Mouse (Mus musculus): Measurements from ENCODE around the gene Atp6v0e2. TPM values are rescaled to one million over a fixed set of nuclear protein-coding genes. Genes with fewer than 3 reads are reported as not detected.
"Not testable (repeated sequence)": the region's sequence is repeated elsewhere in the genome, so short reads cannot be mapped to it uniquely, and the experiment has no call there.

Atp6v0e2 gene
- polyA plus RNA-seq, 2 experiments, result 0.75 to 0.81 TPM

GRCm38 (mm10) chr6:48510426-48510825, 27.0 kb upstream of the Atp6v0e2 start:
- Histone ChIP-seq H3K4me3 (ENCODE audit: insufficient read depth in 1 of 2, low read depth in 2 of 2, low read length in 2 of 2) (no peak overlapping the region), H3K27ac (no peak overlapping the region), H3K4me1 (replicated peaks; ENCODE audit: control insufficient read depth in 2 of 2, insufficient read depth in 2 of 2, low read length in 1 of 2) (no peaks in the 10 kb centered on the region), H3K9ac (replicated peaks) (no peak overlapping the region), H3K9me3 (ENCODE audit: control insufficient read depth, low read length) (no peaks in the 10 kb centered on the region), H3K4me2 (ENCODE audit: low read depth) (no peak overlapping the region), H3K36me3 (replicated peaks; ENCODE audit: control insufficient read depth, insufficient read depth, low read depth) (no peaks in the 10 kb centered on the region), H3K27me3 (ENCODE audit: control insufficient read depth, insufficient read depth, low read length) (no peaks in the 10 kb centered on the region)
- ATAC-seq (ENCODE audit: insufficient read depth) (no peak), DNase-seq (ENCODE audit: low read depth in 3 of 3, low spot score in 3 of 3) (no peak)
- WGBS (ENCODE audit: insufficient replicate concordance), result 41% methylated on average over 4 of the region's 4 CpGs
- TF ChIP-seq EP300 (IDR thresholded peaks at IDR 0.05; ENCODE audit: low read depth) (no peak), CTCF (IDR thresholded peaks at IDR 0.05; ENCODE audit: low read depth) (no peak)

DNA sequence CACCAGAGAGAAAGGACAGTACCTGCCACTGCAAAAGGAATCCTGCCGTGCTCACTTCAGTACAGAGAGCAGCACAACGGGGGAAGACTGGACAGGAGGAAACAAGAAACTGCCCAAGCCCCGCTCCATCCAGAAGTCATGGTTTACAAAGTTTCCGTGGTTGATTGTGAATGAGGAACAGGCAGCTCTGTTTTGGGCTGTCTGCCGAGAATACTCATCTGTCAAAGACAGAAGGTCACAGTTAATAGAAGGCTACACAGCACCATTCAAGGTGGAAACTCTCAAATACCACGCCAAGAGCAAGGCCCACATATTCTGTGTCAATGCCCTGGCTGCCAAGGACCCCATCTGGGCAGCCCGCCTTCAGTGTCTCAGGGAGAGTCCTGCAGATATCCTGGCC, 25.6 kb upstream of the Atp6v0e2 start:
- TF ChIP-seq CTCF (IDR thresholded peaks at IDR 0.05; ENCODE audit: low read depth), result no peak
- TF ChIP-seq EP300 (IDR thresholded peaks at IDR 0.05; ENCODE audit: low read depth), result no peak
- DNase-seq (ENCODE audit: low read depth in 3 of 3, low spot score in 3 of 3), result no peak
- Histone ChIP-seq H3K36me3 (replicated peaks; ENCODE audit: control insufficient read depth, insufficient read depth, low read depth) (no peaks in the 10 kb centered on the region), H3K4me1 (replicated peaks; ENCODE audit: control insufficient read depth in 2 of 2, insufficient read depth in 2 of 2, low read length in 1 of 2) (no peaks in the 10 kb centered on the region), H3K9ac (replicated peaks) (no peak overlapping the region), H3K27me3 (ENCODE audit: control insufficient read depth, insufficient read depth, low read length) (no peaks in the 10 kb centered on the region), H3K4me2 (ENCODE audit: low read depth) (no peak overlapping the region), H3K27ac (no peak overlapping the region), H3K9me3 (ENCODE audit: control insufficient read depth, low read length) (no peaks in the 10 kb centered on the region), H3K4me3 (ENCODE audit: insufficient read depth in 1 of 2, low read depth in 2 of 2, low read length in 2 of 2) (no peak overlapping the region)
- no peak for ATAC-seq (ENCODE audit: insufficient read depth)
- WGBS (ENCODE audit: insufficient replicate concordance), result 41% methylated on average over 7 of the region's 7 CpGs

- ATAC-seq (ENCODE audit: insufficient read depth); DNase-seq (ENCODE audit: low read depth in 3 of 3, low spot score in 3 of 3); H3K9me3 ChIP-seq (ENCODE audit: control insufficient read depth, low read length); H3K4me2 ChIP-seq (ENCODE audit: low read depth); H3K9ac ChIP-seq (replicated peaks); H3K27ac ChIP-seq; H3K4me1 ChIP-seq (replicated peaks; ENCODE audit: control insufficient read depth in 2 of 2, insufficient read depth in 2 of 2, low read length in 1 of 2); H3K4me3 ChIP-seq (ENCODE audit: insufficient read depth in 1 of 2, low read depth in 2 of 2, low read length in 2 of 2); H3K36me3 ChIP-seq (replicated peaks; ENCODE audit: control insufficient read depth, insufficient read depth, low read depth); H3K27me3 ChIP-seq (ENCODE audit: control insufficient read depth, insufficient read depth, low read length): not testable (repeated sequence)
- WGBS (ENCODE audit: insufficient replicate concordance), result 85% methylated on average over 14 of the region's 16 CpGs
Observed at GRCm38 (mm10) chr6:48524882-48525281, 12.5 kb upstream of the Atp6v0e2 start.

- no peak overlapping the region for H3K27ac ChIP-seq
- H3K9ac ChIP-seq (replicated peaks), result no peak overlapping the region
- ATAC-seq (ENCODE audit: insufficient read depth) (no peak), DNase-seq (ENCODE audit: low read depth in 3 of 3, low spot score in 3 of 3) (no peak)
- no peak overlapping the region for H3K4me3 ChIP-seq (ENCODE audit: insufficient read depth in 1 of 2, low read depth in 2 of 2, low read length in 2 of 2)
- no peaks in the 10 kb centered on the region for H3K9me3 ChIP-seq (ENCODE audit: control insufficient read depth, low read length)
- no peaks in the 10 kb centered on the region for H3K27me3 ChIP-seq (ENCODE audit: control insufficient read depth, insufficient read depth, low read length)
- H3K4me1 ChIP-seq (replicated peaks; ENCODE audit: control insufficient read depth in 2 of 2, insufficient read depth in 2 of 2, low read length in 1 of 2), result 0 out of 4 replicates have a peak, but pooled peaks cover 0 to 2% of the 10 kb centered on the region in 2 experiments
- TF ChIP-seq CTCF (IDR thresholded peaks at IDR 0.05; ENCODE audit: low read depth) (no peak), EP300 (IDR thresholded peaks at IDR 0.05; ENCODE audit: low read depth) (no peak)
- 68% methylated on average over 9 of the region's 9 CpGs for WGBS (ENCODE audit: insufficient replicate concordance)
- H3K36me3 ChIP-seq (replicated peaks; ENCODE audit: control insufficient read depth, insufficient read depth, low read depth), result no peaks in the 10 kb centered on the region
- no peak overlapping the region for H3K4me2 ChIP-seq (ENCODE audit: low read depth)
Observed at GRCm38 (mm10) chr6:48527901-48528300, 9.5 kb upstream of the Atp6v0e2 start.

- Histone ChIP-seq H3K4me1 (replicated peaks; ENCODE audit: control insufficient read depth in 2 of 2, insufficient read depth in 2 of 2, low read length in 1 of 2) (0 out of 4 replicates have a peak, but pooled peaks cover 0 to 2% of the 10 kb centered on the region in 2 experiments), H3K4me3 (ENCODE audit: insufficient read depth in 1 of 2, low read depth in 2 of 2, low read length in 2 of 2) (no peak overlapping the region), H3K9me3 (ENCODE audit: control insufficient read depth, low read length) (no peaks in the 10 kb centered on the region), H3K36me3 (replicated peaks; ENCODE audit: control insufficient read depth, insufficient read depth, low read depth) (no peaks in the 10 kb centered on the region), H3K27me3 (ENCODE audit: control insufficient read depth, insufficient read depth, low read length) (no peaks in the 10 kb centered on the region), H3K4me2 (ENCODE audit: low read depth) (no peak overlapping the region), H3K27ac (no peak overlapping the region), H3K9ac (replicated peaks) (no peak overlapping the region)
- DNase-seq (ENCODE audit: low read depth in 3 of 3, low spot score in 3 of 3) (no peak), ATAC-seq (ENCODE audit: insufficient read depth) (no peak)
- 41% methylated on average over 14 of the region's 14 CpGs for WGBS (ENCODE audit: insufficient replicate concordance)
- TF ChIP-seq CTCF (IDR thresholded peaks at IDR 0.05; ENCODE audit: low read depth), result peak; percentile 35
- TF ChIP-seq EP300 (IDR thresholded peaks at IDR 0.05; ENCODE audit: low read depth), result no peak
Observed at GRCm38 (mm10) chr6:48529261-48529660, 8.2 kb upstream of the Atp6v0e2 start.
